Mouse (Mus musculus) intestine, embryonic 16.5 days (tissue): ENCODE results near the gene Lrrc61. TPM values are rescaled to one million over a fixed set of nuclear protein-coding genes. Genes with fewer than 3 reads are reported as not detected.

Source experiments
- ATAC-seq: fragments of 200-750 bp; cut with Nextera tagmentation; 2 replicates; pipeline ENCODE4 v1.8.0; 2017; ENCODE audit warnings: moderate TSS enrichment, moderate library complexity
- H3K27ac ChIP-seq: fragments of 300-500 bp; sonication (generic); 2 replicates; pipeline ENCODE4 v1.5.1; 2014; ENCODE audit warnings: mild to moderate bottlenecking, low read length
- H3K27me3 ChIP-seq: fragments of 300-500 bp; sonication (generic); replicated peaks from 2 replicates; pipeline ENCODE4 v1.6.1; 2014; ENCODE audit warnings: low read length, control low read depth, mixed read lengths; ENCODE audit not compliant: control insufficient read depth, insufficient read depth
- H3K36me3 ChIP-seq: fragments of 300-500 bp; sonication (generic); 2 replicates; pipeline ENCODE4 v1.6.1; 2014; ENCODE audit warnings: low read length, control low read depth; ENCODE audit not compliant: control insufficient read depth, insufficient read depth
- H3K4me1 ChIP-seq: fragments of 300-500 bp; sonication (generic); 2 replicates; pipeline ENCODE4 v1.6.1; 2014; ENCODE audit warnings: low read length, control low read depth, mixed read lengths; ENCODE audit not compliant: control insufficient read depth, insufficient read depth
- H3K4me2 ChIP-seq: fragments of 300-500 bp; sonication (generic); 2 replicates; pipeline ENCODE4 v1.6.1; 2014; ENCODE audit warnings: low read depth, low read length, control low read depth
- H3K4me3 ChIP-seq: fragments of 300-500 bp; sonication (generic); 2 replicates; pipeline ENCODE4 v1.5.1; 2014; ENCODE audit warnings: mild to moderate bottlenecking, low read length
- H3K9ac ChIP-seq: fragments of 300-500 bp; sonication (generic); 2 replicates; pipeline ENCODE4 v1.6.1; 2014; ENCODE audit warnings: low read depth, low read length
- H3K9me3 ChIP-seq: fragments of 300-500 bp; sonication (generic); 2 replicates; pipeline ENCODE4 v1.6.1; 2016; ENCODE audit warnings: low read length, control low read depth; ENCODE audit not compliant: control insufficient read depth
- WGBS: fragments of 180-500 bp; shearing (Covaris S2); extraction: QIAGEN DNeasy Blood & Tissue Kit; methylation state at CpG from one replicate; pipeline ENCODE4 v1.1.7; 2014; 5-methylcytosine and 5-hydroxymethylcytosine counted together
- polyA plus RNA-seq: library from polyadenylated mRNA; unstranded; fragments of >200 nt; fragmentation: Nextera tagmentation; extraction: Ambion mirVana; gene quantifications from 2 replicates; pipeline ENCODE4 v1.2.1, GENCODE M21; 2015

The Lrrc61 gene
- polyA plus RNA-seq, 1 experiment from 2014 or later, result 10.4 TPM

- 48% methylated on average over 5 of the region's 5 CpGs for WGBS
- Histone ChIP-seq H3K4me1 (peaks cover 5% of the 10 kb centered on the region; the same call in 1 of the 2 replicates), H3K27me3 (no peaks in the 10 kb centered on the region), H3K36me3 (no peaks in the 10 kb centered on the region), H3K9me3 (no peaks in the 10 kb centered on the region), H3K4me3 (no peak overlapping the region), H3K9ac (no peak overlapping the region), H3K4me2 (no peak overlapping the region; the same call in 1 of the 2 replicates), H3K27ac (peak overlapping the region; percentile 75)
- no peak for ATAC-seq
Observed at GRCm38 (mm10) chr6:48578736-48579135, 24.1 kb downstream of the Lrrc61 start.

GRCm38 (mm10) chr6:48579215-48579648 is 24.6 kb downstream of the Lrrc61 start:
- Histone ChIP-seq H3K27ac (peak overlapping the region; percentile 75), H3K9ac (no peak overlapping the region), H3K9me3 (no peaks in the 10 kb centered on the region), H3K4me2 (peak overlapping the region; percentile 23), H3K4me3 (no peak overlapping the region), H3K36me3 (no peaks in the 10 kb centered on the region), H3K27me3 (no peaks in the 10 kb centered on the region), H3K4me1 (peaks cover 5% of the 10 kb centered on the region; the same call in 1 of the 2 replicates)
- WGBS, result 27% methylated on average over 5 of the region's 5 CpGs
- ATAC-seq, result peak; percentile 72

GRCm38 (mm10) chr6:48581257-48581656 is 26.7 kb downstream of the Lrrc61 start:
- WGBS, result 29% methylated on average over 3 of the region's 3 CpGs
- Histone ChIP-seq H3K27ac (no peak overlapping the region), H3K36me3 (no peaks in the 10 kb centered on the region), H3K9ac (no peak overlapping the region), H3K4me3 (no peak overlapping the region), H3K4me2 (no peak overlapping the region), H3K9me3 (no peaks in the 10 kb centered on the region), H3K4me1 (peaks cover 5% of the 10 kb centered on the region; the same call in 1 of the 2 replicates), H3K27me3 (no peaks in the 10 kb centered on the region)
- ATAC-seq, result no peak

- Histone ChIP-seq H3K9me3 (no peaks in the 10 kb centered on the region), H3K4me2 (no peak overlapping the region), H3K9ac (no peak overlapping the region), H3K27ac (no peak overlapping the region), H3K4me1 (peaks cover 5% of the 10 kb centered on the region; the same call in 1 of the 2 replicates), H3K27me3 (no peaks in the 10 kb centered on the region), H3K4me3 (no peak overlapping the region), H3K36me3 (no peaks in the 10 kb centered on the region)
- ATAC-seq, result no peak
- WGBS, result 75% methylated on average over 3 of the region's 3 CpGs
Observed at GRCm38 (mm10) chr6:48582037-48582436, 27.4 kb downstream of the Lrrc61 start.

- no peak within 1 kb of the TSS for H3K4me2 ChIP-seq
- H3K4me3 ChIP-seq, result no peak within 1 kb of the TSS
- H3K9me3 ChIP-seq, result no peaks in the 10 kb centered on the region
- H3K27me3 ChIP-seq, result no peaks in the 10 kb centered on the region
- no peaks in the 10 kb centered on the region for H3K36me3 ChIP-seq
- 40% methylated on average over 6 of the region's 6 CpGs for WGBS
- H3K4me1 ChIP-seq, result peaks cover 8% of the 10 kb centered on the region; the same call in 1 of the 2 replicates
- ATAC-seq, result no peak
- H3K9ac ChIP-seq, result no peak within 1 kb of the TSS
- 0 out of 2 replicates have a peak within 1 kb of the TSS, but pooled peaks have one; percentile 2 for H3K27ac ChIP-seq
Observed at GRCm38 (mm10) chr6:48589194-48589750, 34.7 kb downstream of the Lrrc61 start, which contains the start of gene Gm45021. Gene Gm45021 (plus strand): TSS chr6:48589610.

- no peaks in the 10 kb centered on the region for H3K27me3 ChIP-seq
- H3K27ac ChIP-seq, result no peak overlapping the region
- peaks cover 7% of the 10 kb centered on the region for H3K9me3 ChIP-seq
- no peak for ATAC-seq
- 79% methylated on average over 3 of the region's 3 CpGs for WGBS
- H3K4me2 ChIP-seq, result no peak overlapping the region
- H3K9ac ChIP-seq, result no peak overlapping the region
- peaks cover 13% of the 10 kb centered on the region for H3K36me3 ChIP-seq
- peaks cover 10% of the 10 kb centered on the region; the same call in 1 of the 2 replicates for H3K4me1 ChIP-seq
- no peak overlapping the region for H3K4me3 ChIP-seq
Observed at GRCm38 (mm10) chr6:48591221-48591845, 36.7 kb downstream of the Lrrc61 start.

- no peak for ATAC-seq
- H3K9me3 ChIP-seq, result peaks cover 12% of the 10 kb centered on the region
- H3K27me3 ChIP-seq, result no peaks in the 10 kb centered on the region
- H3K4me3 ChIP-seq, result no peak overlapping the region
- 80% methylated on average over 6 of the region's 6 CpGs for WGBS
- H3K9ac ChIP-seq, result no peak overlapping the region
- no peak overlapping the region for H3K27ac ChIP-seq
- H3K4me2 ChIP-seq, result no peak overlapping the region
- peaks cover 10% of the 10 kb centered on the region; the same call in 1 of the 2 replicates for H3K4me1 ChIP-seq
- peaks cover 18% of the 10 kb centered on the region for H3K36me3 ChIP-seq
Observed at GRCm38 (mm10) chr6:48591871-48592270, 37.3 kb downstream of the Lrrc61 start.

- Histone ChIP-seq H3K4me3 (peak within 1 kb of the TSS; percentile 77), H3K27me3 (no peaks in the 10 kb centered on the region), H3K36me3 (peaks cover 32% of the 10 kb centered on the region), H3K9ac (peak within 1 kb of the TSS; percentile 92), H3K27ac (peak within 1 kb of the TSS; percentile 85), H3K4me2 (peak within 1 kb of the TSS; percentile 84), H3K9me3 (peaks cover 23% of the 10 kb centered on the region), H3K4me1 (peaks cover 10% of the 10 kb centered on the region; the same call in 1 of the 2 replicates)
- peak; percentile 90 for ATAC-seq
- 7% methylated on average over 42 of the region's 45 CpGs for WGBS
Observed at GRCm38 (mm10) chr6:48593158-48594042, 38.8 kb downstream of the Lrrc61 start, which contains the start of the genes Repin1 and Gm44965. Gene Repin1 (plus strand): TSS chr6:48593883. Gene Gm44965 (plus strand): TSS chr6:48593941.
